Mouse (Mus musculus) heart, adult 8-10 months (tissue): ENCODE measurements around the gene Fnbp1. TPM values are rescaled to one million over a fixed set of nuclear protein-coding genes. Genes with fewer than 3 reads are reported as not detected.
A peak's percentile ranks its signal among the peaks of the same experiment; 100 is the strongest.

Source experiments
- DNase-seq: peaks from one replicate; pipeline ENCODE4 v3.0.0; 2022; ENCODE audit warnings: low spot score
- total RNA-seq, 4 experiments: library from RNA; stranded (reverse); gene quantifications; 2 replicates each; pipeline ENCODE4 v1.2.4; 2022

Fnbp1 gene
- total RNA-seq, 4 experiments from 2014 or later: 47.2 to 63.1 (median 52.7) TPM

DNA sequence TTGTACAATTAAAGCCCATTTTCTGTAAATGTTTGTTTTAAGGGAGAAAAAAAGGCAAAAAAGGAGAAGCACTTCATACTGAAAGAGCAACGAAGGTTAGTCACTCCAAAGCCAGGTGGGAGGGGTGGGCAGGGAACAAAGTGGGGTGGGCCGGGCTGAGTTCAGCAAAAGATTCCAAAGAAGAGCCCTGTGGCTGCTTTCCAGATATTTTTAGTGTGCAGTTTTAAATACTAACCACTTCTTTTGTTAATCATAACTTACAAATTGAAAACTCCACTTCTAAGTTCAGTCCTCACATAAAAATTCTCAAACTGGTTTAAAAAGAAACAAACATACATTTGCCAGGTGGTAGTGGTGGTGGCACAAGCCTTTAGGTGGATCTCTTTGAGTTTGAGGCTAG is 44.5 kb downstream of the Fnbp1 start:
- no peak for DNase-seq

DNA sequence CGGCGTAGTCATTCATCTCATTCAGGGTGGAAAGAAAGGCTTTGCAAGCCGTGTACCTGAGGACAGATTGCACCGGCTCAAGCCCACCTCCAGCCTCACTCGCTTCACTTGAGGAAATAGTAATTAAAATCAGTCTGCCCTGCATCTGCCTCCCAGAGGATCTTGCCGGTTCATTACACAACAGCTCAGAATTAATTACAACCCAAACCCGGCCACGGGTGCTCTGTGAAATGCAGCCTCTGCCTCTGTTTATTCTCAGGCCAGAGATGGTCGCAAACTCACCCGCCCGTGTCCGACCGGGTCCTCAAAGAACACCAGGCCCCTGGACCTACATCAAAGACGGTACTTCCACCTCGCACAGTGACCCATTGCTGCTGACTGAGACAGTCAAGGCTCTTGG is 45.7 kb downstream of the Fnbp1 start:
- no peak for DNase-seq

DNA sequence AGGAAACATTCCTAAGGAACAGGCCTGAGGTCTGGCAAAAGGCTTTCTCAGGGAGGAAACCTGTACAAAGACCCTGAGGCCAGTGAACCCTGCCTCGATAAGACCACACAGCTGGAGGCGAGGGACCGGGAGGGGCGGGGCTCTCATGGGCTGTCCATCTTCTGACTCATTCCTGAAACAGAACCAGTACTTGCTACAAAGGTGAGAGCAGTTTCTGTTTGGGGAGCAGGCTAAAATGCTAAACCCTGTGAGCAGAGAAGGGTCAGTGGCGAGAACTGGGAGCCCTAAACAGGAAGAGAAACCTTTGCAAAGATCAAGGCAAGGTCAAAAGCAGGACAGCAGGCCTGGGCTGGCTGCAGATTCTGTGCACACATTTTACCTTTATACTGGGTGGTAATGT is 47.2 kb downstream of the Fnbp1 start:
- DNase-seq: no peak

DNA sequence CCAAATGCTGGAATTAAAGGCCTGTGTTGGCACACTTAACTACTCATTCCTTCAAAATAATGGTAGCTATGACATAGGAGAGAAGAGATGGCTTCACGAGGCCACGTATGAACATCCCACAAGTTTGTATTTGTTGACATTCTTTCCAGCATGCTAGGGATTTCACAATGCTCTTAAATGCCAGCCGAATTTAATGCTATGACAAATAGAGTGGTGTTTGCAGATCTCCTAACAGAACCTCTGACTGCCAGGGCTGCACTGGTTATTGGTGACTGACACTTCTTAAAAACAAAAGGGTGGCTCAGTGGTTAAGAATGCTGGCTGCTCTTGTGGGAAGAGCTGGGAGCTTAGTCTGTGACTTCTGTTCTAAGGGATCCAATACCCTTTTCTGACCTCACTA is 48.9 kb downstream of the Fnbp1 start:
- DNase-seq: no peak

DNA sequence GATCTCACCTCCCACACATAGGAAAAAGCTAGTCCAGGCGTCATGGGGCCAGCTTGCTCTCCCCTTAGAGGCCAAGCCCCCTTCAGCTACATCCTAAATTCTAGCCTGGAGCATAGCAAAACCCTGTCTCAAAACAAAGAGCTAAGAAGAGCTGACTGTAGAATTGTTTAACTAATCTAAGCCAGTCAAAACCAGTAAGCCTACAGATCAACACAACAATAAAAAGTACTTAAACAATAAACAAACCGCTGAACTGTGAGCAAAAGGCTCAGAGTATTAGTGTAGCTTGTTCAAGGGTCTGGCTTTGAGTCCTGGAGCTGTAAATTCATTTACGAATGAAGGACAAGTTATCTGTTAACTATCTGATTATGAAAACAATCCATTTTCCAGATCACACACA is 50.6 kb downstream of the Fnbp1 start:
- DNase-seq: no peak

DNA sequence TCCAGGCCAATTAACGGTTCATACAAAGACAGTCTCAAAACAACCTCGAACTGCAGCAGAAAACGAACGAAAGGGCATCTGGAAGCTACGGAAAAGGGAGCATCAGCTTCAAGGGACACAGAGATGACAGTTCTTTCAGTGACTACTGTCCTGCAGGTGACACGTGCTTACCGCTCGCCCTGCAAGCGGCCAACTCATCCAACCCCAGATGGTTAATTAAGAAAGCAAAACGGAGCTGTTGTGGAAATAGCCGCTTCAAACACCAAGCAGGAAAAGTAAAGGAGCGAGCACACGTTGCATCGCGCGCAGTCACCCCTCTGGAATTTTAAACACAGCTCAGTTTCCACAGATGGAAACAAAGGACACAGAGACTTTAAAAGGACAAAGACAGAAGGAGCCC is 52.2 kb downstream of the Fnbp1 start:
- no peak for DNase-seq

DNA sequence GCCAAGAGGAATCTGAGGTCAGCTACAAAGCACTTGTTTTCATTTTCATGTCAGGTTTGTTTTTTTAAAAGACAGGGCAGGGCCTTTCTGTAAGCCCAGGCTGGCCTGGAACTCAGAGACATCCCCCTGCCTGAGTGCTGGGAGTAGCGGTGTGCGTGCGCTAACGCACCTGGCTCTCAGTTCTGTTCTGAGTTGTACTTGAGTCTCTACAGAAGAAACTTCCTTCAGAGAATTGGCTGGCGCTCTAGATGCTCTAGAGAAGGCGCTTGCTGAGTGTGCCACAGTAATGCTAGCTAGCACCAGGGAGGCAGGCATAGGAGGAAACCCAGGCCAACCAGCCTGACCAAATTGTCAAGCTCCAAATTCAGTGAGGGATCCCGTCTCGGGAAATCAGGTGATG is 52.9 kb downstream of the Fnbp1 start:
- DNase-seq: no peak

DNA sequence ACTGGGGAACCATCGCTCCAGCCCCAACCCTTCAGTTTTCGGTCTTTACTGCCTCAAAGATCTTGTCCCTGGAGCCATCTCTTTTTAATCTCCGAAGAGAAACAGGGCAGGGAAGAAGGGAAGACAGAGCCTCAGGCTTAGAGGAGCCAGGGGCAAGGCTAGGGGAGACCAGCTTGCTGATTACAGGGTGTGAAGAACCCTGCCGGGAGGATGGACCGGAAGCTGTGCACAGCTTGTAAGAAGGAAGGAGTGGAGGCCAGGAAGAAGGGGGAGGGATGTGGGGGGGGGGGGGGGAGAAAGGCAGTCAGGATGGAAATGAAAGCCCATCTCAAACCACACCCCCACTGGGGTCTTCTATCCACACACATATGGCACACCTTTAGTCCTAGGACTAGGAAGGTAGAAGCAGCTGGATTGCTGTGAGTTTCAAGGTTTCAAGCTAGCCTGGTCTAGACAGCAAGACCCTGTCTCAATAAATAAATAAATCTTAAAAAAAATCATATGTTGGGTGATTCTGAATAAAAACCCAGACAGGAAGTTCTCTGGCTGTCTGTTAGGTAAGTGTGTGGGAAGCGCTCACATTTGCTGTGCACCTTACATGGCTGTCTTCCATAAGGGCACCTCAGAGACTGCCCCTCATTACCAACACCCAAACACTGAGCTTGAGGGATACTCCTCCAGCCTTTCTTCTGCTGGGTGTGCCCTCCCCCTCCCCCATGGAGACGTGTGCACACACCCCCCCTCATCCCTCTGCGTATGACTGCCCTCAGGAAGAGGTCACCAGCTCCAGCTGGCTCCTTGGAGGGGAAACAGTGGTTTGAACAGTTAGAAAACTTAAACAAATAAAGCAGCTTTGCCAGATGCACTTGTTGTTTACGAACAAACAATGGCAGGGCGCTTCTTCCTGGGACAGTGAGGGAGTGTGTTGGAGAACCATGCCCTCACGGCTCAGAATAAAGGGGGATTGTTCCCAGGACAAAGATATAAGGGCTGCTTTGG is 53.8 kb downstream of the Fnbp1 start:
- DNase-seq: peak; percentile 58

DNA sequence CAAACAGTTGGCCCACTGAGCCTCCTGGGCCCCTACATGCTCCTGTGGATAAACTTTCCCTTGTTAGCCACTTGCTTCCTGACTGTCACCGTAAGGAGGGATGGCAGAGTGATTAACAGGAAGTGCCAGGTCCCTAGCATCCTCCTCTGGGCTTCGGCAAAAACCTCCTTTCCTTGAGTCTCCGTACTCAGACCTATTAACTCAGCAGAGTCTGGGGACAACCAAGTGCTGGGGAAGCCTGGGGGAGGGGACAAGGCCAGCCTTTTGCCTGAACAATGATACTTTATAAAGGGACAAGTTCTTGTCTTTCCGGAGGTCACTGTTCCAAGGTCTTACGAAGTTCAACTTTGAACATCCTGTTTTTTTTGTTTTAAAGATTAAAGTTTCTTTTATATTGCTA is 54.7 kb downstream of the Fnbp1 start:
- DNase-seq: no peak

DNA sequence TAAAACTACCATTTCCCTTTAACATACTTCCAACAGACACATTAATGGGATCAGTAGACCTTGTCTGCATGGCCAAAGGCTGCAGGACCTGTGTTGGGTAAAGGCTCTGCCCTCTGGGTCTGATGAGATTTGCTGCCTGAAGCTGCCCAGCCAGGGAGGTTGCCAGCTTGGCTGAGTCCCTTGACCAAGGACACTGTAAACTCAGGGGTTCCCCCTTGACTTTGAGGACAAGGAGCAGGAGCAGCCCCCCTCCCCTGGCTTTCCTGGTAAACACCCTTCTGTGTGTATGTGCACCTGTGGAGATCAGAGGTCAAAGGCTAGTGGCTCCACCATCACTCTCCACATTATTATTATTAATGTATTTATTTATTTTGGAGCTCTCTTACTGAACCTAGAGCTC is 55.3 kb downstream of the Fnbp1 start:
- DNase-seq: no peak

DNA sequence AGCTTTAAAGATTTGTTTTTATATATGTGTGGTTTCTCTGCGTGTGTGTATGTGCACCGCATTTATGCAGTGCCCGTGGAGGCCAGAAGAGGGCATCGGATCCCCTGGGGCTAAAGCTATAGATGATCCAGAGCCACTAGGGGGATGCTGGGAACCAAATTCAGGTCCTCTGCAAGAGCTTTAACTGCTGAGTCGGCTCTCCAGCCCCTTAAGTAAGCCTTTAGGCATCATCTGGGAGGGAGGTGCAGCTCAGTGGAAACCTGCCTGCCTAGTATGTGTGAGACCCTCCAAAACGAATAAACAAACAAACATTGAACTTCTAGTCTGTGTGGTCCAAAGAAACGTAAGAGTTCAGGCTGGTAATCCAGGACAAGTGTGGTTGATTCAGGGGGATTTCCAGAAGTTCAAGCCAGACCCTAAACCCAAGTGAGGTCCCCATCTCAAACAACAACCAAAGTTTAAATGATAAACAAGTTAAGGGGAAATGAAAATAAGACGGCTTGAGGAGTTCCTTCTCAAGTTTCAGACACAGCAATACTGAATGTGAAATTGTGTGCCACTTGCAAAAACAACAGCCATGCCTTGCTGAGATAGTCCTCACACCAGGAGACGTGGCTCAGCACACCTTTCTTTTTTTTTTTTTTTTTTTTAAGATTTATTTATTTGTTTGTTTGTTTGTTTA is 57.5 kb downstream of the Fnbp1 start:
- no peak for DNase-seq

DNA sequence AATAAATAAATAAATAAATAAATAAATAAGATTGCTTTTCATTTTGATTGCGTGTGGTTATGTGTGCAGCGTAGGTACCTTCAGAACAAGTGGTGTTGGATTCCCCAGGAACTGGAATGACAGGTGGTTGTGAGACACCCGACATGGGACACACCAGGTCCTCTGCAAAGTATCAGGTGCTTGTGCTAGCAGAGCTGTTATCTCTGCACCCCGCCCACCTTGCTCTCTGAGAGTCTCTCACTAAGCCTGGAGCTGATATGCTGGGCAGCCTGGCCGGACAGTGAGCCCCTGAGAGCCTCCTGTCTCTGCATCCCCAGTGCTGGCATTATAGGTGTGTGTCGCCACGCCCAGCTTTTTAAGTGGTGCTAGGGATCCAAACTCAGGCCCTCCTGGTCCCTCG is 58.4 kb downstream of the Fnbp1 start:
- DNase-seq: no peak

DNA sequence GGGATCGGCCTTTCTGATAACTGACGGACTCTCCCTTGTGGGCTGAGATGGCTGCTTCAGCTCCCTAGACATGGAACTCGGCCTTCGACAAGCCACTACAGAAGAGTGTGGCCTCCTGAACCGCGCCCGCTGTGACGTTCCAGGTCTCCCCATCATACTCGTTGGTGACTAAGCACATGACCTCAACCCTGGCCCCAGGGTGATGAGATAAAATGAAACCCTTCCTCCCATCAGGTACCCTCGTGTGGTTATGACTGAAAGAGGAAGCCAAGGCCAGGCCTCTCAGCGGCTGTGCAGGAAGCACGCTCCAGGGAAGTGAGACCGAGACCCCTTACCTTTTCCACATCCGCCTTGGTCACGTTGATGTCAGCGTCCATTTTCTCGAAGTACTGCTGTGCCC is 59.2 kb downstream of the Fnbp1 start:
- no peak for DNase-seq

DNA sequence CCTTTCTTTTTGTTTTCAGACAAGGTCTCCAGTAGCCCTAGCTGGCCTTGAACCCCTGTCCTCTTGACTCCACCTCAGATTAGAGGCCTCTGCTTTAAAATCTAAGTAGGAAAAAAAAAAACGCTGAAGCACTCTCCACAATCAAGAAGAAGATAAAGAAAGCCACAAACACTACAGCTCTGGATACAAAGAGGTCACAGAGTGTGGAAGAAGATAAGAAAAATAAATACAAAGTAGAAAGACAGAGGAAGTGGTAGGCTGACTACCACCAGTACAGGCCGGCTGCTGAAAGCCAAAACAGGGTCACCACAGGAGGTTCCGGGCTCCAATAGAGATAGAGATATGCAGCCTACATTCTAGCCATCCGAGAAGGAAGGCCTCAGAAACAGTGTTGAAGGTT is 60.5 kb downstream of the Fnbp1 start:
- no peak for DNase-seq

DNA sequence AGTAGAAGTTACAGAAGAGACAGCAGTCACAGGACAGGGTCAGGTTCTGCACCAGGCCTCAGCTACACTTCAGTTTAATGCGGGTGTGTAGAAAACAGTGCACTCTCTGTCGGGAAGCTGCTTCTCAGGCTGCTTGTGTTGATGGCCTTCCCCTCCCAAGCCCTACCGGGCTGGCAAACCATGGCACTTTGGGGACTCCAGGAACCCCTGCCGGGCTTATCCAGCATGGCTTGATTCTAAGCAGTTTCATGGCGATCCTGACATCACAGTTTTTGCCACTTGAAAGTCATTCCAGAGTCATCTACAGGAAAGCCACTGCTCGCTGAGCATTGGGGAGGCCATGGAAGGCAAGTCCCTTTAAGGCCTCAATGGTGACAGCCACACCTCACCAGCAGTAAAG is 62.7 kb downstream of the Fnbp1 start:
- DNase-seq: no peak

DNA sequence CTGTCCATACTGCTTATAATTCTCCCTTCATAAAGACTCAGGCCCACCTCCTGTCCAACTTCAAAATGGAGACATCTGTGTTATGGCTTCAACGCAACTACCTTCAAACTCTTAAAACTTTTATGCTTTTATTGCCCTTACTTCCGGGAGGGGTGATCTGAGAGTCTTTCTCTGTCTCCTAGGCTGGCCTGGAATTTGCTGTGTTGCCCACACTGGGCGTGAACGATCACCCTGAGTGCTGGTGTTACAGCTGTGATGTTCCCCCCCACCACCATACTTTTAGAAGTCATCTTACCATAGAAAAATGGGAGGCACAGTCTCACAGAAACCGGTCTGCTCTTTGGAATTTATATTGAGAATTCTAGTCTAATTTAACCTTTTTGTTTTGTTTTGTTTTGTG is 64.2 kb downstream of the Fnbp1 start:
- no peak for DNase-seq

DNA sequence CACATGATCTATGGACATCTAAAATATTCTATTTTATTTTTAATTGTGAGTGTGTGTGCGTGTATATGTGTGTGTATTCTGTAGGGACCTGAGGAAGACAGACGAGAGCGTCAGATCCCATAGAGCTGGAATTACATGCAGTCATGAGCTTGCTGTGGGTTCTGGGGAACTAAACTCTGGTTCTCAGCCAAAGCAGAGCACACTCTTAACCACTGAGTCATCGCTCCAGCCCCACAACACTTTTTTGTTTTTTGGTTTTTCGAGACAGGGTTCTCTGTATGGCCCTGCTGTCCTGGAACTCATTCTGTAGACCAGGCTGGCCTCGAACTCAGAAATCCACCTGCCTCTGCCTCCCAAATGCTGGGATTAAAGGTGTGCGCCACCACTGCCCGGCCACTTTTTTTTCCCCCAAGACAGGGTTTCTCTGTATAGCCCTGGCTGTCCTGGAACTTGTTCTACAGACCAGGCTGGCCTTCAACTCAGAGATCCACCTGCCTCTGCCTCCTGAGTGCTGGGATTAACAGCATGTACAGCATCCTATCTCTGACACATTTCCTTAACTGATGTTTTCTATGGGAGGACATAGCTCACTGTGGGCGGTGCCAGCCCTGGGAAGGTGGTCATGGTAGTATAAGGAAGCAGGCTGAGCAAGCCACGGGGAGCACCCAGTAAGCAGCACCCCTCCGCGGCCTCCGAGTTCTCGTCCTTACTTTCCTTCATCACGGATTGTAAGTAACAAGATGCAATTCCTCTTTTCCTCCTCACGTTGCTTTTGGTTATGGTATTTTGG is 65.3 kb downstream of the Fnbp1 start:
- DNase-seq: no peak

DNA sequence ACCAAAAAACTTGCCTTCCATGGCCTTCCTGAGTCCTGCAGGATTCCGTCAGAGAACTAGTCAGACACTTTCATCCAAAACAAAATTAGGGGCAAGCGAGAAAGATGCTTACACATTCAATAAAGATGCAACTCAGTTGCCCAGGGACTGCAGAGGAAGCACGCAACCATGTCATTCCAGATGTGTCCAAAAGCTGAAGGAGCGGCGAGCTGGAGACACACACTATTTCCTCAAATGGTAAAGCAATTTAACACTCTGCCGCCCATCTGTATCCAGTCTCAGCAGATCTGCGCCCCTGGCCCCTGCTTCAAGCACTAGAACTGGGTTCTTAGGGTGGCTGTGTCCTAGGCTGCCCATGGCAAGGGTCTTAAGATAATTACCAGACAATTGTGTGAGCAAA is 66.0 kb downstream of the Fnbp1 start:
- DNase-seq: no peak

DNA sequence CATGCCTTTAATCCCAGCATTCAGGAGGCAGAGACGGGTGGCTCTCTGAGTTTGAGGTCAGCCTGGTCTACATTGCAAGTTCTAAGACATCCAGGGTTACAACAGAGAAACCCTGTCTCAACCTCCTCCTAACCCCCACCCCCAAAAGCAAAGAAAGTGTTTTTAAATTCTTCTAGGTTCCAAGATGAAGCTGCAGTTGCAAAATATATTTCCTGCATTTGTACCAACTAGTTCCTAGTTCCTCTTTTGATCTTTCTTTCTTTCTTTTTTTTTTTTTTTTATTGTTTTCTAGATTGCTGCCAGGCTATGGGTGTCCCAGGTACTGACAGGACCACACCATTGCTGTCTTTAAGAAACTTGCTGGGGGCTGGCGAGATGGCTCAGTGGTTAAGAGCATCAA is 66.6 kb downstream of the Fnbp1 start:
- DNase-seq: no peak

DNA sequence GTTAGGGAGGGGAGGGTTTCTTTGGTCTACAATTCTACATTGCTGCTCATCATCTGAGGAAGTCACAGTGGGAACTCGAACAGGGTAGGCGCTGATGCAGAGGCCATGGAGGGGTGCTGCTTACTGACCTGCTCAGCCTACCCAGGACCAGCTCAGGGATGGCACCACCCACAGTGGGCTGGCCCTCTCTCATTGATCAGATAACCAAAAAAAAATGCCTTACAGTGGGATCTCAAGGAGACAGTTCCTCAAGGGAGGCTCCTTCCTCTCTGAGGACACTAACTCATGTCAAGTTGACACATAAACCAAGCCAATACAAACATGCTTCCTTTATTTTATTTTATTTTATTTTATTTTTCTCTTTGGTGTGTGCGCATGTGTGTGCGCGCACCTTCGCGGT is 72.3 kb downstream of the Fnbp1 start:
- no peak for DNase-seq

DNA sequence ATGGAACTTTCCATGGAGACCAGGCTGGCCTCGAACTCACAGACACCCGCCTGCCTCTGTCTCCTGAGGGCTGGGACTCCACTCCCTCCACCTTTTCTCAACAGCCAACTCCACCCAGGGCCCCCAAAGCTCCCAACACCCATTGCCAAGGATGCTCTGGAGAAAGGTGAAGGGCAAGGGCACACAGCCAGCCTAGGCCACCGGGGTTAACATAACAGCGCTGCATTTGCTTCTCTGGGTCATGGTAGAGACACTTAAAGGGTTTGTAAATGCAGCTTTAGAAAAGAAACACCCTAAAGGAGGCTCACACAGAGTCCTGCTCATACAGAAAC is 72.7 kb downstream of the Fnbp1 start:
- DNase-seq: no peak
